Mouse (Mus musculus) cerebellum, adult 2 months (tissue): ENCODE results near the gene Nefh.

Experiments
- CTCF ChIP-seq: fragments of 200-500 bp; IDR thresholded peaks from 2 replicates; pipeline ENCODE4 v1.5.1; 2011; ENCODE audit warnings: low read depth, mild to moderate bottlenecking, control low read depth, low read length, moderate library complexity, borderline replicate concordance; ENCODE audit not compliant: insufficient read depth
- POLR2A ChIP-seq: fragments of 200-500 bp; IDR thresholded peaks from 2 replicates; pipeline ENCODE4 v1.6.1; 2011; ENCODE audit warnings: low read length, control low read depth, borderline replicate concordance; ENCODE audit not compliant: insufficient read depth

GRCm38 (mm10) chr11:4986695-4987486 is 39.0 kb upstream of the Nefh start, which contains the start of gene Ap1b1:
- no peak for TF ChIP-seq CTCF
- peak; percentile 87 for TF ChIP-seq POLR2A
